Mouse (Mus musculus) stomach, postnatal 0 days (tissue): ENCODE measurements around the gene Smim5.

Source experiments
- CTCF ChIP-seq: IDR thresholded peaks from 2 replicates; pipeline ENCODE4 v1.5.1; 2016; ENCODE audit warnings: antibody characterized with exemption, low read depth, mild to moderate bottlenecking, moderate library complexity
- EP300 ChIP-seq: optimal IDR thresholded peaks from 2 replicates; pipeline ENCODE3; 2016; ENCODE audit warnings: antibody characterized with exemption

GRCm38 (mm10) chr11:115854674-115855073 is 45.1 kb upstream of the Smim5 start:
- TF ChIP-seq CTCF (no peak), EP300 (no peak)
